Mouse (Mus musculus): ENCODE data around the gene Acot11. TPM values are rescaled to one million over a fixed set of nuclear protein-coding genes. Genes with fewer than 3 reads are reported as not detected.
A peak's percentile ranks its signal among the peaks of the same experiment; 100 is the strongest.
"Not testable (repeated sequence)": the region's sequence is repeated elsewhere in the genome, so short reads cannot be mapped to it uniquely, and the experiment has no call there.

Gene Acot11
- total RNA-seq, 2 experiments from 2014 or later = 43.0 to 51.2 TPM

GRCm38 (mm10) chr4:106785753-106786540 is 18.9 kb downstream of the Acot11 start:
- peak; percentile 77 for DNase-seq (ENCODE audit: low spot score in 2 of 2)
- intact Hi-C loops (cut with DNase I) = no loop called here

GRCm38 (mm10) chr4:106785345-106785744 is 19.5 kb downstream of the Acot11 start:
- intact Hi-C loops (cut with DNase I) = no loop called here
- no peak for DNase-seq (ENCODE audit: low spot score in 2 of 2)

- intact Hi-C loops (cut with DNase I) = no loop called here
- DNase-seq (ENCODE audit: low spot score in 2 of 2) = no peak
These were observed 20.0 kb downstream of the Acot11 start for GRCm38 (mm10) chr4:106784806-106785205.

- no peak for DNase-seq (ENCODE audit: low spot score in 2 of 2)
- intact Hi-C loops (cut with DNase I) = no loop called here
These were observed 21.7 kb downstream of the Acot11 start for GRCm38 (mm10) chr4:106783137-106783536.

- no peak for DNase-seq (ENCODE audit: low spot score in 2 of 2)
- intact Hi-C loops (cut with DNase I) = no loop called here
These were observed 24.8 kb downstream of the Acot11 start for GRCm38 (mm10) chr4:106780045-106780444.

GRCm38 (mm10) chr4:106778116-106778788 is 26.5 kb downstream of the Acot11 start:
- DNase-seq (ENCODE audit: low spot score in 2 of 2) = peak; percentile 76 to 82
- intact Hi-C loops (cut with DNase I) = no loop called here

- DNase-seq (ENCODE audit: low spot score in 2 of 2) = peak; percentile 59 to 64
- intact Hi-C loops (cut with DNase I) = no loop called here
These were observed 27.8 kb downstream of the Acot11 start for GRCm38 (mm10) chr4:106776998-106777397.

- intact Hi-C loops (cut with DNase I); DNase-seq (ENCODE audit: low spot score in 2 of 2): not testable (repeated sequence)
These were observed 29.0 kb downstream of the Acot11 start for GRCm38 (mm10) chr4:106775767-106776166.

- DNase-seq (ENCODE audit: low spot score in 2 of 2) = no peak
- intact Hi-C loops (cut with DNase I) = no loop called here
These were observed 32.2 kb downstream of the Acot11 start for GRCm38 (mm10) chr4:106772558-106772957.

GRCm38 (mm10) chr4:106769306-106769705 is 35.5 kb downstream of the Acot11 start:
- intact Hi-C loops (cut with DNase I) = no loop called here
- no peak for DNase-seq (ENCODE audit: low spot score in 2 of 2)

GRCm38 (mm10) chr4:106764166-106764565 is 40.6 kb downstream of the Acot11 start:
- DNase-seq (ENCODE audit: low spot score in 2 of 2) = no peak
- intact Hi-C loops (cut with DNase I) = no loop called here

GRCm38 (mm10) chr4:106751726-106752125 is 53.1 kb downstream of the Acot11 start:
- DNase-seq (ENCODE audit: low spot score in 2 of 2) = no peak
- intact Hi-C loops (cut with DNase I) = no loop called here

- intact Hi-C loops (cut with DNase I) = loop anchor here (5.0 kb wide), 1 partner anchor 78 kb away; no protein-coding TSS in a partner anchor
- peak; percentile 76 to 81 for DNase-seq (ENCODE audit: low spot score in 2 of 2)
These were observed 55.1 kb downstream of the Acot11 start for GRCm38 (mm10) chr4:106749699-106750098.

GRCm38 (mm10) chr4:106747001-106747580 is 57.7 kb downstream of the Acot11 start:
- DNase-seq (ENCODE audit: low spot score in 2 of 2) = no peak
- intact Hi-C loops (cut with DNase I) = loop anchor here (5.0 kb wide), 1 partner anchor 80 kb away; no protein-coding TSS in a partner anchor

GRCm38 (mm10) chr4:106745862-106746261 is 58.9 kb downstream of the Acot11 start:
- intact Hi-C loops (cut with DNase I) = loop anchor here (5.0 kb wide), 1 partner anchor 81 kb away; no protein-coding TSS in a partner anchor

GRCm38 (mm10) chr4:106737904-106738303 is 66.9 kb downstream of the Acot11 start:
- DNase-seq (ENCODE audit: low spot score in 2 of 2) = no peak
- intact Hi-C loops (cut with DNase I) = no loop called here

More at GRCm38 (mm10) chr4:106745862-106746261, 58.9 kb downstream of the Acot11 start:
- DNase-seq (ENCODE audit: low spot score in 2 of 2) = no peak

- intact Hi-C loops (cut with DNase I); DNase-seq (ENCODE audit: low spot score in 2 of 2): not testable (repeated sequence)
These were observed 67.9 kb downstream of the Acot11 start for GRCm38 (mm10) chr4:106736884-106737283.

GRCm38 (mm10) chr4:106733636-106734035 is 71.2 kb downstream of the Acot11 start, which contains the start of gene Fam151a:
TSS of gene Fam151a (plus strand) at chr4:106733889.
- intact Hi-C loops (cut with DNase I) = no loop called here
- DNase-seq (ENCODE audit: low spot score in 2 of 2) = no peak

- intact Hi-C loops (cut with DNase I) = no loop called here
These were observed 74.0 kb downstream of the Acot11 start, which contains the start of gene Mroh7 for GRCm38 (mm10) chr4:106730814-106731213. TSS of gene Mroh7 (minus strand) at chr4:106730925.

GRCm38 (mm10) chr4:106720631-106721030 is 84.2 kb downstream of the Acot11 start:
- no peak for DNase-seq (ENCODE audit: low spot score in 2 of 2)
- intact Hi-C loops (cut with DNase I) = no loop called here

More at GRCm38 (mm10) chr4:106730814-106731213, 74.0 kb downstream of the Acot11 start, which contains the start of gene Mroh7:
- DNase-seq (ENCODE audit: low spot score in 2 of 2) = no peak
